Mouse (Mus musculus) thymus, postnatal 25 days (tissue): ENCODE results near the gene Inpp4b.

Experiments
- DNase-seq: peaks from one replicate; pipeline ENCODE4 v3.0.0; 2022

Gene Inpp4b

GRCm38 (mm10) chr8:81847929-81848328 lies 505.6 kb downstream of the Inpp4b start:
- no peak for DNase-seq

- DNase-seq, result no peak
Measured at GRCm38 (mm10) chr8:81849976-81850375, 507.6 kb downstream of the Inpp4b start.

GRCm38 (mm10) chr8:81853184-81853583 lies 510.8 kb downstream of the Inpp4b start:
- DNase-seq, result no peak

GRCm38 (mm10) chr8:81854543-81854942 lies 512.2 kb downstream of the Inpp4b start:
- DNase-seq, result no peak

- no peak for DNase-seq
Measured at GRCm38 (mm10) chr8:81855009-81855408, 512.7 kb downstream of the Inpp4b start.

- DNase-seq, result no peak
Measured at GRCm38 (mm10) chr8:81856120-81856519, 513.8 kb downstream of the Inpp4b start.

GRCm38 (mm10) chr8:81856608-81857007 lies 514.3 kb downstream of the Inpp4b start:
- DNase-seq, result no peak

- no peak for DNase-seq
Measured at GRCm38 (mm10) chr8:81858393-81858792, 516.0 kb downstream of the Inpp4b start.

- DNase-seq, result no peak
Measured at GRCm38 (mm10) chr8:81859805-81860204, 517.4 kb downstream of the Inpp4b start.

- DNase-seq, result no peak
Measured at GRCm38 (mm10) chr8:81861311-81861710, 519.0 kb downstream of the Inpp4b start.

- no peak for DNase-seq
Measured at GRCm38 (mm10) chr8:81862738-81863137, 520.4 kb downstream of the Inpp4b start.

- no peak for DNase-seq
Measured at GRCm38 (mm10) chr8:81864318-81864717, 522.0 kb downstream of the Inpp4b start.

- DNase-seq, result no peak
Measured at GRCm38 (mm10) chr8:81865664-81866063, 523.3 kb downstream of the Inpp4b start.

- DNase-seq, result no peak
Measured at GRCm38 (mm10) chr8:81867020-81867419, 524.7 kb downstream of the Inpp4b start.

GRCm38 (mm10) chr8:81870466-81870865 lies 528.1 kb downstream of the Inpp4b start:
- no peak for DNase-seq

GRCm38 (mm10) chr8:81880071-81880470 lies 537.7 kb downstream of the Inpp4b start:
- DNase-seq, result no peak

GRCm38 (mm10) chr8:81884195-81884594 lies 541.8 kb downstream of the Inpp4b start:
- DNase-seq, result no peak

GRCm38 (mm10) chr8:81888843-81889242 lies 546.5 kb downstream of the Inpp4b start:
- DNase-seq, result no peak

- DNase-seq, result no peak
Measured at GRCm38 (mm10) chr8:81893292-81893691, 550.9 kb downstream of the Inpp4b start.

GRCm38 (mm10) chr8:81946812-81947211 lies 604.5 kb downstream of the Inpp4b start:
- no peak for DNase-seq

GRCm38 (mm10) chr8:81953101-81953500 lies 610.7 kb downstream of the Inpp4b start:
- no peak for DNase-seq

- DNase-seq, result no peak
Measured at GRCm38 (mm10) chr8:81985128-81985665, 642.8 kb downstream of the Inpp4b start.

GRCm38 (mm10) chr8:81992966-81993365 lies 650.6 kb downstream of the Inpp4b start:
- DNase-seq, result no peak

GRCm38 (mm10) chr8:81996239-81996638 lies 653.9 kb downstream of the Inpp4b start:
- no peak for DNase-seq

GRCm38 (mm10) chr8:81996823-81997222 lies 654.5 kb downstream of the Inpp4b start:
- DNase-seq, result no peak

GRCm38 (mm10) chr8:82004158-82004557 lies 661.8 kb downstream of the Inpp4b start:
- no peak for DNase-seq
